Mouse (Mus musculus): ENCODE measurements around the gene R3hdml.

- TF ChIP-seq CTCF (IDR thresholded peaks at IDR 0.05; ENCODE audit: borderline replicate concordance, control insufficient read depth, extremely low read depth, insufficient read depth, low read length, poor library complexity) (no peak), POLR2A (IDR thresholded peaks at IDR 0.05; ENCODE audit: control insufficient read depth, extremely low read depth, insufficient read depth, low read length, poor library complexity) (no peak)
Measured at GRCm38 (mm10) chr2:163469711-163470110, 22.4 kb upstream of the R3hdml start.

Measured in thymus, adult 2 months (tissue).